Mouse (Mus musculus) lung, postnatal 0 days (tissue): ENCODE measurements around the gene Stra6.

ENCODE experiments used
- CTCF ChIP-seq: IDR thresholded peaks from 2 replicates; pipeline ENCODE4 v1.5.1; 2016; ENCODE audit warnings: antibody characterized with exemption, mild to moderate bottlenecking
- EP300 ChIP-seq: IDR thresholded peaks from 2 replicates; pipeline ENCODE4 v1.6.1; 2016; ENCODE audit warnings: antibody characterized with exemption, mild to moderate bottlenecking, control low read depth

DNA sequence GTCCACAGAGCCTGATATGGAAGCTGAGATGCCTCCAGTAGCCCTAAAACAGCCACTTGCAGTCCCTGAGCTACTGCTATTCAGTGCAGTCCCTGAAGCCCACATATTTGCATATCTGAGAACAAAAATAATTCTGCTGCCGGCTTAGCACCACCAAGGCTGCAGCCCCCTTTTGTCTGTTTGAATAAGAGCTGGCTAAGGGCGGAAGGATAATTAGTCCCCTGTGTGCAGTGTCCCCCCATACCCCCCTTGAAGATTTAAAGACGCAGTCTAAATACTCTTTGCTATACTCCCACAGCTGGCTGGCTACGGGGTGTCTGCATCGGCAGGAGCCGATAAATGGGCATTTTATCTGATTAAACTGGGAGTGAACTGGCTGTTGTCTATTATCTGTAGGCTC lies 15.0 kb upstream of the Stra6 start:
- TF ChIP-seq CTCF (no peak), EP300 (no peak)
